Mouse (Mus musculus) kidney, adult 2 months (tissue): Measurements from ENCODE around the gene Acot13.

Experiments
- CTCF ChIP-seq: fragments of 200-500 bp; conservative IDR thresholded peaks from 2 replicates; pipeline ENCODE4 v1.5.1; 2011; ENCODE audit warnings: low read depth, mild to moderate bottlenecking, control low read depth, low read length, moderate library complexity, mixed read lengths; ENCODE audit not compliant: insufficient read depth, insufficient read length
- POLR2A ChIP-seq: fragments of 200-500 bp; IDR thresholded peaks from one replicate; pipeline ENCODE4 v1.6.1; 2011; ENCODE audit warnings: low read depth, low read length, control low read depth

- TF ChIP-seq CTCF = no peak
- TF ChIP-seq POLR2A = no peak
Observed at GRCm38 (mm10) chr13:24812521-24812920, 18.8 kb downstream of the Acot13 start.
